Mouse (Mus musculus): ENCODE measurements around the gene Cdca7.

The Cdca7 gene

GRCm38 (mm10) chr2:72475797-72476485 lies at the start of gene Cdca7:
Gene Cdca7 (plus strand): TSS chr2:72476159.
- DNase-seq (ENCODE audit: low spot score in 2 of 2) = peak; percentile 29 to 63

GRCm38 (mm10) chr2:72426776-72427175 lies 49.2 kb upstream of the Cdca7 start:
- DNase-seq (ENCODE audit: low spot score in 2 of 2) = peak in 1 of 2 experiments; percentile 21

- DNase-seq (ENCODE audit: low spot score in 2 of 2) = no peak
Observed at GRCm38 (mm10) chr2:72427288-72427687, 48.7 kb upstream of the Cdca7 start.

- DNase-seq (ENCODE audit: low spot score in 2 of 2) = no peak
Observed at GRCm38 (mm10) chr2:72438941-72439533, 36.9 kb upstream of the Cdca7 start.

GRCm38 (mm10) chr2:72441010-72441409 lies 34.9 kb upstream of the Cdca7 start:
- DNase-seq (ENCODE audit: low spot score in 2 of 2) = no peak

GRCm38 (mm10) chr2:72442825-72443224 lies 33.1 kb upstream of the Cdca7 start:
- DNase-seq (ENCODE audit: low spot score in 2 of 2) = no peak

GRCm38 (mm10) chr2:72443960-72444359 lies 32.0 kb upstream of the Cdca7 start:
- DNase-seq (ENCODE audit: low spot score in 2 of 2) = no peak

GRCm38 (mm10) chr2:72446106-72446505 lies 29.9 kb upstream of the Cdca7 start:
- no peak for DNase-seq (ENCODE audit: low spot score in 2 of 2)

GRCm38 (mm10) chr2:72446615-72447014 lies 29.3 kb upstream of the Cdca7 start:
- DNase-seq (ENCODE audit: low spot score in 2 of 2) = no peak

- no peak for DNase-seq (ENCODE audit: low spot score in 2 of 2)
Observed at GRCm38 (mm10) chr2:72453563-72453962, 22.4 kb upstream of the Cdca7 start.

- no peak for DNase-seq (ENCODE audit: low spot score in 2 of 2)
Observed at GRCm38 (mm10) chr2:72456189-72456588, 19.8 kb upstream of the Cdca7 start.

- DNase-seq (ENCODE audit: low spot score in 2 of 2) = no peak
Observed at GRCm38 (mm10) chr2:72464376-72465014, 11.5 kb upstream of the Cdca7 start.

- no peak for DNase-seq (ENCODE audit: low spot score in 2 of 2)
Observed at GRCm38 (mm10) chr2:72467604-72468003, 8.4 kb upstream of the Cdca7 start.

GRCm38 (mm10) chr2:72471415-72472070 lies 4.4 kb upstream of the Cdca7 start:
- DNase-seq (ENCODE audit: low spot score in 2 of 2) = no peak

GRCm38 (mm10) chr2:72474531-72475287 lies 1.2 kb upstream of the Cdca7 start:
- no peak for DNase-seq (ENCODE audit: low spot score in 2 of 2)

GRCm38 (mm10) chr2:72475423-72475796 lies 549 bp upstream of the Cdca7 start:
- DNase-seq (ENCODE audit: low spot score in 2 of 2) = no peak

- DNase-seq (ENCODE audit: low spot score in 2 of 2) = no peak
Observed at GRCm38 (mm10) chr2:72476486-72477211, 690 bp downstream of the Cdca7 start.

- DNase-seq (ENCODE audit: low spot score in 2 of 2) = no peak
Observed at GRCm38 (mm10) chr2:72477221-72477620, 1.3 kb downstream of the Cdca7 start.

GRCm38 (mm10) chr2:72478176-72478575 lies 2.2 kb downstream of the Cdca7 start:
- DNase-seq (ENCODE audit: low spot score in 2 of 2) = no peak

- no peak for DNase-seq (ENCODE audit: low spot score in 2 of 2)
Observed at GRCm38 (mm10) chr2:72478921-72479320, 3.0 kb downstream of the Cdca7 start.

GRCm38 (mm10) chr2:72479818-72480217 lies 3.9 kb downstream of the Cdca7 start:
- no peak for DNase-seq (ENCODE audit: low spot score in 2 of 2)
